17 mouse cellular contexts compared by ENCODE assay signal in the genomic region with DNA sequence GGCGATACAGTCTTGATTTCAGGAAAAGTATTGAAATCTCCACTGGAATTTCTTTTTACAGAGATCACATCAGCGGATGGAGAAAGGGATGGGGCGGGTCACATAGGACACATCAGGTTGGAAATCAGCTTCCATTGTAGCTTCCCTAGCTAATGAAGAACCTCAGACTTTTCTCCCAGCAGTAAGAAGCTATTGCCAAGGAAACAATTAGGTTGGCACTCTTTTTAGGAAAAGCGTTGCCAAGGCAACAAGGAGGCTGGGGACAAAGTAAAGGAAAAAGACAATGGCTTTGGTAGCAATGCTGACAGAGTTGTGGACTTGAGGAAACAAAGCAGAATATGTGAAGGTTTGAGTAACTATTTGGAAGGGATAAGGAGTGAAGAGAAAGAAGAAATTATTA.
DNase-seq lines count a peak whose midpoint lies in the region; ATAC-seq lines count a peak whose summit lies in the region.
"Had no signal": no experiment of that assay in that cellular context is flagged by ENCODE, and none has a peak within 500 bp of the region (broad histone marks: within the 10 kb centered on the region; RNA-seq: fewer than 3 reads in every experiment).

No protein-coding gene starts in this region.

- H3K4me2 ChIP-seq in midbrain, embryonic 11.5 days = no peak overlapping the region
- no peak overlapping the region for H3K4me2 ChIP-seq in kidney, embryonic 15.5 days
- H3K4me2 ChIP-seq: embryonic facial prominence, embryonic 13.5 days; heart, embryonic 15.5 days; liver, embryonic 13.5 days had no signal

- DNase-seq in right cerebral cortex, postnatal 10 days (ENCODE audit: low spot score in 2 of 2) = peak; percentile 41 to 66
- no peak for DNase-seq in right cerebral cortex, postnatal 25 days
- DNase-seq in embryo, embryonic 9.5 days (ENCODE audit: extremely low spot score) = peak; percentile 17
- no peak for DNase-seq in midbrain, embryonic 11.5 days (ENCODE audit: low spot score, missing footprints)
- no peak for DNase-seq in neural tube, embryonic 10.5 days (ENCODE audit: extremely low spot score, low spot score)
- DNase-seq: adrenal gland, postnatal 25 days; cerebellum, postnatal 14 days; gastrocnemius, postnatal 25 days; kidney, adult 2 months; liver, embryonic 13.5 days had no signal

- H3K9me3 ChIP-seq in midbrain, embryonic 11.5 days (ENCODE audit: control insufficient read depth, low read length) = no peaks in the 10 kb centered on the region
- H3K9me3 ChIP-seq in kidney, embryonic 15.5 days (replicated peaks) = no peaks in the 10 kb centered on the region
- H3K9me3 ChIP-seq: embryonic facial prominence, embryonic 13.5 days; heart, embryonic 15.5 days; liver, embryonic 13.5 days; megakaryocyte, embryonic 14.5 days had no signal

- H3K9ac ChIP-seq in midbrain, embryonic 11.5 days (ENCODE audit: low read length) = no peak overlapping the region
- no peak overlapping the region for H3K9ac ChIP-seq in kidney, embryonic 15.5 days
- H3K9ac ChIP-seq: embryonic facial prominence, embryonic 13.5 days; heart, embryonic 15.5 days; liver, embryonic 13.5 days had no signal

- H3K27me3 ChIP-seq in midbrain, embryonic 11.5 days (ENCODE audit: control insufficient read depth, insufficient read depth, low read length) = no peaks in the 10 kb centered on the region
- H3K27me3 ChIP-seq in kidney, embryonic 15.5 days = no peaks in the 10 kb centered on the region
- H3K27me3 ChIP-seq: embryonic facial prominence, embryonic 13.5 days; heart, embryonic 15.5 days; liver, embryonic 13.5 days; megakaryocyte, embryonic 14.5 days had no signal

- peaks cover 3% of the 10 kb centered on the region; the same call in 1 of the 2 replicates for H3K4me1 ChIP-seq in midbrain, embryonic 11.5 days (ENCODE audit: control insufficient read depth, insufficient read depth, low read length)
- H3K4me1 ChIP-seq in kidney, embryonic 15.5 days = no peaks in the 10 kb centered on the region
- H3K4me1 ChIP-seq: embryonic facial prominence, embryonic 13.5 days; heart, embryonic 15.5 days; liver, embryonic 13.5 days; megakaryocyte, embryonic 14.5 days had no signal

- no peak overlapping the region for H3K27ac ChIP-seq in midbrain, embryonic 11.5 days (ENCODE audit: low read depth, low read length)
- H3K27ac ChIP-seq in kidney, embryonic 15.5 days = no peak overlapping the region
- H3K27ac ChIP-seq: embryonic facial prominence, embryonic 13.5 days; heart, embryonic 15.5 days; liver, embryonic 13.5 days had no signal

- ATAC-seq in midbrain, embryonic 11.5 days (ENCODE audit: low FRiP score) = peak; percentile 64
- no peak for ATAC-seq in activated CD4-positive, CD25-positive, alpha-beta regulatory T cell, adult 4 months
- no peak for ATAC-seq in kidney, embryonic 15.5 days (replicated peaks; ENCODE audit: low FRiP score)
- ATAC-seq: CD4-positive, CD25-positive, alpha-beta regulatory T cell, adult 4 months; lung, postnatal 0 days had no signal

- 52% methylated on average over 4 of the region's 4 CpGs for WGBS in midbrain, embryonic 11.5 days
- WGBS in kidney, embryonic 15.5 days = 90% methylated on average over 4 of the region's 4 CpGs

- no peaks in the 10 kb centered on the region for H3K36me3 ChIP-seq in midbrain, embryonic 11.5 days (ENCODE audit: control insufficient read depth, insufficient read depth, low read length)
- H3K36me3 ChIP-seq in kidney, embryonic 15.5 days = no peaks in the 10 kb centered on the region
- H3K36me3 ChIP-seq: embryonic facial prominence, embryonic 13.5 days; heart, embryonic 15.5 days; liver, embryonic 13.5 days had no signal

- no peak overlapping the region for H3K4me3 ChIP-seq in midbrain, embryonic 11.5 days (ENCODE audit: low read depth, low read length)
- no peak overlapping the region for H3K4me3 ChIP-seq in kidney, embryonic 15.5 days (replicated peaks)
- H3K4me3 ChIP-seq: embryonic facial prominence, embryonic 13.5 days; heart, embryonic 15.5 days; liver, embryonic 13.5 days; megakaryocyte, embryonic 14.5 days had no signal

Comparison
In these comparisons a context has a peak if more than half of its experiments do, and no peak if none do; other contexts are left out.
1. DNase-seq: peak in right cerebral cortex, postnatal 10 days (2 of 2) and embryo, embryonic 9.5 days (single experiment); none in right cerebral cortex, postnatal 25 days (single experiment), midbrain, embryonic 11.5 days (single experiment) and neural tube, embryonic 10.5 days (single experiment).